Mouse (Mus musculus) G1E (cell line): ENCODE measurements around the gene Col4a3. TPM values are rescaled to one million over a fixed set of nuclear protein-coding genes. Genes with fewer than 3 reads are reported as not detected.

Experiments
- ATAC-seq: 2 replicates; pipeline ENCODE4 v1.8.0; 2016; ENCODE audit warnings: mild to moderate bottlenecking; ENCODE audit not compliant: insufficient number of reproducible peaks, poor library complexity, low FRiP score, severe bottlenecking; ENCODE audit errors: extremely low read depth
- DNase-seq: peaks from one replicate; pipeline ENCODE4 v3.0.0; 2012; ENCODE audit warnings: low spot score
- H3K27me3 ChIP-seq: 2 replicates; pipeline ENCODE4 v1.6.1; 2012; ENCODE audit warnings: mild to moderate bottlenecking, low read length, inconsistent platforms; ENCODE audit not compliant: insufficient read depth
- H3K36me3 ChIP-seq: replicated peaks from 2 replicates; pipeline ENCODE3; 2012; ENCODE audit warnings: mild to moderate bottlenecking, inconsistent platforms
- H3K4me1 ChIP-seq: 2 replicates; pipeline ENCODE4 v1.6.1; 2012; ENCODE audit warnings: low read depth, low read length, inconsistent platforms, mixed read lengths; ENCODE audit not compliant: insufficient read depth
- H3K4me3 ChIP-seq: 2 replicates; pipeline ENCODE4 v1.5.1; 2012; ENCODE audit warnings: low read depth, mild to moderate bottlenecking, inconsistent platforms, low read length, moderate library complexity, mixed read lengths
- H3K9me3 ChIP-seq: replicated peaks from 2 replicates; pipeline ENCODE4 v1.6.1; 2012; ENCODE audit warnings: inconsistent platforms
- CTCF ChIP-seq: IDR thresholded peaks from 2 replicates; pipeline ENCODE4 v1.5.1; 2012; ENCODE audit warnings: low read depth, low read length, inconsistent platforms, mixed read lengths
- GATA1 ChIP-seq: IDR thresholded peaks from 2 replicates; pipeline ENCODE4 v1.6.1; 2012; ENCODE audit warnings: borderline replicate concordance, low read length, inconsistent platforms, mixed read lengths
- GATA2 ChIP-seq: IDR thresholded peaks from 2 replicates; pipeline ENCODE4 v1.6.1; 2012; ENCODE audit warnings: low read depth, low read length, inconsistent platforms, borderline replicate concordance
- POLR2AphosphoS5 ChIP-seq: IDR thresholded peaks from 2 replicates; pipeline ENCODE4 v1.6.1; 2012; ENCODE audit warnings: low read depth, low read length, inconsistent platforms; ENCODE audit not compliant: insufficient replicate concordance
- TAL1 ChIP-seq: conservative IDR thresholded peaks from 2 replicates; pipeline ENCODE4 v1.6.1; 2012; ENCODE audit warnings: low read depth, low read length, inconsistent platforms, mixed read lengths
- polyA plus RNA-seq: library from polyadenylated mRNA; stranded (reverse); fragments of >175 nt; gene quantifications from 2 replicates; pipeline ENCODE4 v1.2.3, GENCODE M21; 2012
- total RNA-seq, 2 experiments: library from RNA; stranded (forward) in 1 of 2; stranded (reverse) in 1 of 2; fragments of 200-1000 nt in 1 of 2; fragments of >200 nt in 1 of 2; fragmentation: Nextera tagmentation in 1 of 2; gene quantifications; 2 replicates each; pipeline ENCODE4 v1.2.3; 2014 to 2017

Gene Col4a3
- total and polyA plus RNA-seq, 3 experiments = 6.1 to 21.2 (median 6.4) TPM

GRCm38 (mm10) chr1:82771022-82771586 lies 184.4 kb downstream of the Col4a3 start, which contains the start of gene Gm47791:
Gm47791 (minus strand) TSS chr1:82771243.
- TF ChIP-seq GATA1 = no peak
- TF ChIP-seq CTCF = no peak
- TF ChIP-seq GATA2 = no peak
- TF ChIP-seq POLR2AphosphoS5 = no peak
- TF ChIP-seq TAL1 = no peak
- ATAC-seq (no peak), DNase-seq (no peak)
- Histone ChIP-seq H3K9me3 (no peaks in the 10 kb centered on the region), H3K4me1 (peaks cover 4% of the 10 kb centered on the region; the same call in 1 of the 2 replicates), H3K4me3 (no peak within 1 kb of the TSS), H3K36me3 (no peaks in the 10 kb centered on the region), H3K27me3 (peaks cover 10% of the 10 kb centered on the region; the same call in 1 of the 2 replicates)

Other genes starting within 250 kb of the Col4a3 start
- not detected in 2 replicates for gene Col4a4, start 72 bp upstream of the Col4a3 start, total RNA-seq (2014; fragmentation: Nextera tagmentation)
- under 0.01 and 0.27 TPM in 2 replicates for gene Col4a4, start 72 bp upstream of the Col4a3 start, total RNA-seq (2017)
- gene Col4a4, start 72 bp upstream of the Col4a3 start, polyA plus RNA-seq = not detected in 2 replicates
- 552 and 575 TPM in 2 replicates for gene Mff, start 138.0 kb downstream of the Col4a3 start, total RNA-seq (2014; fragmentation: Nextera tagmentation)
- 387 and 411 TPM in 2 replicates for gene Mff, start 138.0 kb downstream of the Col4a3 start, total RNA-seq (2017)
- gene Mff, start 138.0 kb downstream of the Col4a3 start, polyA plus RNA-seq = 366 and 539 TPM in 2 replicates
- not detected in 2 replicates for gene Tm4sf20, start 181.5 kb downstream of the Col4a3 start, total RNA-seq (2014; fragmentation: Nextera tagmentation)
- gene Tm4sf20, start 181.5 kb downstream of the Col4a3 start, total RNA-seq (2017) = not detected in 2 replicates
- not detected in 2 replicates for gene Tm4sf20, start 181.5 kb downstream of the Col4a3 start, polyA plus RNA-seq
- not detected in 2 replicates for gene Gm47791, start 184.3 kb downstream of the Col4a3 start, total RNA-seq (2014; fragmentation: Nextera tagmentation)
- not detected in 2 replicates for gene Gm47791, start 184.3 kb downstream of the Col4a3 start, total RNA-seq (2017)
- not detected in 2 replicates for gene Gm47791, start 184.3 kb downstream of the Col4a3 start, polyA plus RNA-seq